Mouse (Mus musculus): Measurements from ENCODE around the gene Hdgf.
"Not testable (repeated sequence)": the region's sequence is repeated elsewhere in the genome, so short reads cannot be mapped to it uniquely, and the experiment has no call there.

DNA sequence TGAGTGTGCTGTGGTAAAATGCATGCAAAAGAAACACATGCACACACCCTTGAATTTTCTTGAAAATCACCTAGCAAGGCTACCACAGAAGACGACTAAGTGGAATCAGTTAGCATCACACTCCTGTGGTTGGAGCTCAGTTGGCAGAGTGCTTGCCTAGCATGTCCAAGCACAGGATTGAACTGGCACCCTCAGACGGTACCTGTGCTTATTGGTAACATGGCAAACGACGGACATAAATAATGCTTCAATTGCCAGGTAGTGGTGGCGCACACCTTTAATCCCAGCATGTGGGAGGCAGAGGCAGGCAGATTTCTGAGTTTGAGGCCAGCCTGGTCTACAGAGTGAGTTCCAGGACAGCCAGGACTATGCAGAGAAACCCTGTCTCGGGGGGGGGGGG lies 4.2 kb upstream of the Hdgf start:
- not testable (repeated sequence) for TF ChIP-seq GATA1 (IDR thresholded peaks at IDR 0.05; ENCODE audit: borderline replicate concordance, low read length); FLI1 (IDR thresholded peaks at IDR 0.05; ENCODE audit: low read length)
